Mouse (Mus musculus): ENCODE results near the gene Stac.

Gene Stac

GRCm38 (mm10) chr9:111606603-111607002, 83.5 kb downstream of the Stac start:
- no peak for DNase-seq (ENCODE audit: low read depth)

GRCm38 (mm10) chr9:111587527-111587926, 102.6 kb downstream of the Stac start:
- no peak for DNase-seq (ENCODE audit: low read depth)

- no peak for DNase-seq (ENCODE audit: low read depth)
These were observed 111.4 kb downstream of the Stac start for GRCm38 (mm10) chr9:111578784-111579183.

GRCm38 (mm10) chr9:111577453-111577852, 112.7 kb downstream of the Stac start:
- DNase-seq (ENCODE audit: low read depth), result no peak

GRCm38 (mm10) chr9:111575889-111576288, 114.3 kb downstream of the Stac start:
- DNase-seq (ENCODE audit: low read depth), result no peak

- no peak for DNase-seq (ENCODE audit: low read depth)
These were observed 116.3 kb downstream of the Stac start for GRCm38 (mm10) chr9:111573836-111574235.

GRCm38 (mm10) chr9:111571619-111572018, 118.5 kb downstream of the Stac start:
- DNase-seq (ENCODE audit: low read depth), result no peak

GRCm38 (mm10) chr9:111564176-111564575, 126.0 kb downstream of the Stac start:
- no peak for DNase-seq (ENCODE audit: low read depth)

- DNase-seq (ENCODE audit: low read depth), result no peak
These were observed 126.9 kb downstream of the Stac start for GRCm38 (mm10) chr9:111563226-111563625.

GRCm38 (mm10) chr9:111562217-111562988, 127.7 kb downstream of the Stac start:
- no peak for DNase-seq (ENCODE audit: low read depth)

GRCm38 (mm10) chr9:111556699-111557098, 133.4 kb downstream of the Stac start:
- DNase-seq (ENCODE audit: low read depth), result no peak

- no peak for DNase-seq (ENCODE audit: low read depth)
These were observed 137.3 kb downstream of the Stac start for GRCm38 (mm10) chr9:111552865-111553264.

GRCm38 (mm10) chr9:111551461-111552190, 138.5 kb downstream of the Stac start:
- DNase-seq (ENCODE audit: low read depth), result no peak

- no peak for DNase-seq (ENCODE audit: low read depth)
These were observed 139.2 kb downstream of the Stac start for GRCm38 (mm10) chr9:111550963-111551321.

GRCm38 (mm10) chr9:111550281-111550962, 139.7 kb downstream of the Stac start:
- no peak for DNase-seq (ENCODE audit: low read depth)

- DNase-seq (ENCODE audit: low read depth), result no peak
These were observed 147.5 kb downstream of the Stac start for GRCm38 (mm10) chr9:111542663-111543062.

- no peak for DNase-seq (ENCODE audit: low read depth)
These were observed 154.6 kb downstream of the Stac start for GRCm38 (mm10) chr9:111535445-111536064.

GRCm38 (mm10) chr9:111534744-111535423, 155.3 kb downstream of the Stac start:
- DNase-seq (ENCODE audit: low read depth), result peak; percentile 8

- DNase-seq (ENCODE audit: low read depth), result no peak
These were observed 166.3 kb downstream of the Stac start for GRCm38 (mm10) chr9:111523871-111524270.

- no peak for DNase-seq (ENCODE audit: low read depth)
These were observed 167.0 kb downstream of the Stac start for GRCm38 (mm10) chr9:111523111-111523510.

GRCm38 (mm10) chr9:111522226-111522625, 167.9 kb downstream of the Stac start:
- DNase-seq (ENCODE audit: low read depth), result no peak

- no peak for DNase-seq (ENCODE audit: low read depth)
These were observed 174.6 kb downstream of the Stac start for GRCm38 (mm10) chr9:111515536-111515935.
